ENCODE assay signal across 18 mouse cellular contexts in the genomic region with DNA sequence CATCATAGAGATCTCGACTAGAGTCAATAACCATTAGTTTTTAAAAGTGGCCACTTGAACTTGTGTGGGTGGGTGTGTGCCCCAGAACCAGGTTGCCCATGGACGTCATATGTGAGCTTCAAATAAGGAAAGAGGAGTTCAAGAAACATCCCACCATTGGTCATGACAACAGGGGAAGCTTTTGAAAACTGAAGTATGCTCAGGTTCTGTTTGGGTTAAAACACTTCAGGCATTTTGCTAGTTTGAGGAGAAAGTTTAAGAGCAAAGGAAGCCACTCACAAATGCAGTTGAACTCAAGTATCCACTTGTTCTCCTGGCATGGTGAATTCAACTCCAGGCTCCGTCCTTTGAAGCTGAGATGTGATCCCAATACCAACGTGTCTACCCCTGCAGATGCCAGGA. TPM values are rescaled to one million over a fixed set of nuclear protein-coding genes. Genes with fewer than 3 reads are reported as not detected.
"Had no signal": no experiment of that assay in that cellular context is flagged by ENCODE, and none has a peak within 500 bp of the region (broad histone marks: within the 10 kb centered on the region; RNA-seq: fewer than 3 reads in every experiment).

No protein-coding gene starts in this region.

- H3K36me3 ChIP-seq: limb, embryonic 12.5 days; liver, embryonic 13.5 days; midbrain, embryonic 12.5 days had no signal

- H3K27ac ChIP-seq: kidney, postnatal 0 days; limb, embryonic 12.5 days; liver, embryonic 13.5 days; midbrain, embryonic 12.5 days; stomach, postnatal 0 days had no signal

- H3K4me2 ChIP-seq: limb, embryonic 12.5 days; liver, embryonic 13.5 days; midbrain, embryonic 12.5 days had no signal

- H3K27me3 ChIP-seq: liver, embryonic 13.5 days; megakaryocyte, embryonic 14.5 days had no signal

- H3K4me3 ChIP-seq: limb, embryonic 12.5 days; liver, embryonic 13.5 days; megakaryocyte, embryonic 14.5 days; midbrain, embryonic 12.5 days had no signal

- H3K9ac ChIP-seq: limb, embryonic 12.5 days; liver, embryonic 13.5 days; liver, postnatal 0 days; midbrain, embryonic 12.5 days had no signal

- DNase-seq: kidney, adult 8-10 months; kidney, postnatal 36 days; layer of hippocampus, adult 9-11 months; layer of hippocampus, postnatal 36 days; liver; liver, embryonic 13.5 days; liver, postnatal 0 days; right cerebral cortex, postnatal 25 days; thymus, postnatal 4 days had no signal

- H3K9me3 ChIP-seq: limb, embryonic 12.5 days; liver, embryonic 13.5 days; midbrain, embryonic 12.5 days had no signal

- H3K4me1 ChIP-seq: limb, embryonic 12.5 days; liver, embryonic 13.5 days; megakaryocyte, embryonic 14.5 days; midbrain, embryonic 12.5 days had no signal

- ATAC-seq: inflammation-experienced regulatory T-cells, adult 6 months; intestine, postnatal 0 days; liver, postnatal 0 days; midbrain, embryonic 16.5 days had no signal

RNA-seq across cellular contexts. Expression of gene Irx2, which starts 34.9 kb away (rescaled TPM):
- total RNA-seq: layer of hippocampus, postnatal 36 days; left cerebral cortex, postnatal 25 days had no signal
- polyA plus RNA-seq: inflammation-experienced regulatory T-cells, adult 6 months; liver, postnatal 0 days had no signal
